Mouse (Mus musculus) MEL (cell line): Measurements from ENCODE around the gene Ctrc.

ENCODE experiments used
- CTCF ChIP-seq, 3 experiments: IDR thresholded peaks in 2 of 3; conservative IDR thresholded peaks in 1 of 3; 2 replicates each; pipeline ENCODE4 v1.5.1; 2011 to 2012; ENCODE audit warnings: low read length in 3 of 3, low read depth in 2 of 3, mild to moderate bottlenecking in 2 of 3, improper control_type of control experiment in 1 of 3, inconsistent platforms in 1 of 3, mixed read lengths in 1 of 3, moderate library complexity in 1 of 3; ENCODE audit not compliant: control insufficient read depth in 1 of 3, insufficient read depth in 1 of 3, poor library complexity in 1 of 3, severe bottlenecking in 1 of 3
- E2F4 ChIP-seq: IDR thresholded peaks from 2 replicates; pipeline ENCODE4 v1.6.1; 2011; ENCODE audit warnings: low read depth, low read length, improper control_type of control experiment, borderline replicate concordance
- MAFK ChIP-seq: IDR thresholded peaks from 2 replicates; pipeline ENCODE4 v1.6.1; 2011; ENCODE audit warnings: low read depth, mild to moderate bottlenecking, low read length, improper control_type of control experiment, borderline replicate concordance
- MAX ChIP-seq: IDR thresholded peaks from 2 replicates; pipeline ENCODE4 v1.6.1; 2011; ENCODE audit warnings: low read length, improper control_type of control experiment
- MAZ ChIP-seq: IDR thresholded peaks from 2 replicates; pipeline ENCODE4 v1.6.1; 2012; ENCODE audit warnings: low read depth, mild to moderate bottlenecking, inconsistent platforms, low read length, improper control_type of control experiment
- MXI1 ChIP-seq: IDR thresholded peaks from 2 replicates; pipeline ENCODE4 v1.6.1; 2011; ENCODE audit warnings: mild to moderate bottlenecking, low read depth, low read length, improper control_type of control experiment
- TAL1 ChIP-seq: IDR thresholded peaks from 2 replicates; pipeline ENCODE4 v1.6.1; 2012; ENCODE audit warnings: mild to moderate bottlenecking, inconsistent platforms, low read length, moderate library complexity, mixed read lengths

DNA sequence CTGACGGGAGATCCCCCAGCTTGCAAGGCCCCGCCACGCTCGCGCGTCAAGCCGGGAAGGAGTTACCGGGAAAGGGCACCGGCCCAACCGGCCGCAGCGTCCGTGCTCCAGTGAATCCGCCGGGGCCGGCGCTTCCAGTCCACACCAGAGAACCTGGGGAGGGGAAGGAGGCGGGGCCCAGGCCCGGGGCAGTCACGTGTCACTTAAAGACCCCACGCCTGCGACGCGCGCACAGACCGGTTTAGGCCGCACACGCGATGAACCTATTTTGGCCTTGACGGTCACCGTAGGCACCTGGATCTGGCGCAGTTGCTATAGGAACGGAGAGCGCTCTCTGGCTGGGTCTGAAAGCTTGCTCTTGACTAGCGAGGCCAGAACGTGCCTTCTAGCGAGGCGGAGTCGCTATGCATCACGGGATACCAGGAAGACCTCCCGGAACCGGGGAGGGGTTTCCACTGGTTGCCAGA, 55.6 kb downstream of the Ctrc start, which contains the start of gene Dnajc16:
- TF ChIP-seq MAFK (no peak), MXI1 (peak; percentile 99), CTCF (IDR thresholded peaks at IDR 0.05 in 2 of 3, conservative IDR thresholded peaks at IDR 0.05 in 1 of 3; ENCODE audit: control insufficient read depth in 1 of 3, insufficient read depth in 1 of 3, low read depth in 2 of 3, low read length in 3 of 3, poor library complexity in 1 of 3, severe bottlenecking in 1 of 3) (no peak), E2F4 (no peak), TAL1 (no peak), MAX (peak; percentile 99), MAZ (peak; percentile 90)
